Mouse (Mus musculus) stomach, embryonic 15.5 days (tissue): ENCODE measurements at regions not wholly inside any gene's neighbourhood (a gene's known extent, or its start where the extent isn't known, plus 50 kb on each side); places are given as distances from the start of the nearest gene placed in this dataset.

Experiments
- ATAC-seq: fragments of 200-750 bp; cut with Nextera tagmentation; 2 replicates; pipeline ENCODE4 v1.8.0; 2017; ENCODE audit warnings: low read depth, moderate number of reproducible peaks, moderate TSS enrichment; ENCODE audit not compliant: insufficient read depth, low FRiP score
- H3K27ac ChIP-seq: fragments of 300-500 bp; sonication (generic); 2 replicates; pipeline ENCODE4 v1.5.1; 2015; ENCODE audit warnings: mild to moderate bottlenecking, inconsistent platforms
- H3K27me3 ChIP-seq: fragments of 300-500 bp; sonication (generic); replicated peaks from 2 replicates; pipeline ENCODE4 v1.6.1; 2015; ENCODE audit warnings: inconsistent platforms
- H3K36me3 ChIP-seq: fragments of 300-500 bp; sonication (generic); 2 replicates; pipeline ENCODE4 v1.6.1; 2015; ENCODE audit warnings: inconsistent platforms
- H3K4me1 ChIP-seq: fragments of 300-500 bp; sonication (generic); 2 replicates; pipeline ENCODE4 v1.6.1; 2015; ENCODE audit warnings: inconsistent platforms
- H3K4me2 ChIP-seq: fragments of 300-500 bp; sonication (generic); 2 replicates; pipeline ENCODE4 v1.6.1; 2015; ENCODE audit warnings: mild to moderate bottlenecking, inconsistent platforms
- H3K4me3 ChIP-seq: fragments of 300-500 bp; sonication (generic); replicated peaks from 2 replicates; pipeline ENCODE4 v1.5.1; 2015; ENCODE audit warnings: inconsistent platforms
- H3K9ac ChIP-seq: fragments of 300-500 bp; sonication (generic); 2 replicates; pipeline ENCODE4 v1.6.1; 2015; ENCODE audit warnings: inconsistent platforms
- H3K9me3 ChIP-seq: fragments of 300-500 bp; sonication (generic); 2 replicates; pipeline ENCODE4 v1.6.1; 2016; ENCODE audit warnings: inconsistent platforms
- WGBS: fragments of 180-500 bp; shearing (Covaris S2); methylation state at CpG from one replicate; pipeline ENCODE4 v1.1.7; 2015; 5-methylcytosine and 5-hydroxymethylcytosine counted together

DNA sequence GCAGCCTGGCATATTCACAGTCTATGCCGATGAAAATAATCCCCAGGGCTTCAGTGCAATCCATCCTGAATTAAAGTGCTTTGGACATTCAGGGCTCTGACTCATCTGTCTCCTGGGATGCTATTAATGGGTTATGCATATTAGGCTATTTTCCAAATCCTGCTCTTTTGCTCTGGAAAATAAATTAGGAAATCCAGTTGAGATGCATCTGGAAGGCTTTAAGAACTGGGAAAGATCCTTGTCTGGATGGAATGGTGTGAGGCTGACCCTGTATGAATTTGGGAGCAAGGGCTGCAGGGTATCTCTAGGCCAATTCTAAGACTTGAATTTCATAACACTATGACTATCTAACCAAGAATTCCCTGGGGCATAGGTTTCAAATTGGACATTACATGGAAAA, 234.5 kb upstream of the Prkcq start:
- Histone ChIP-seq H3K4me3 (no peak overlapping the region), H3K4me2 (no peak overlapping the region), H3K36me3 (no peaks in the 10 kb centered on the region), H3K4me1 (no peaks in the 10 kb centered on the region), H3K9ac (no peak overlapping the region), H3K9me3 (no peaks in the 10 kb centered on the region), H3K27ac (no peak overlapping the region), H3K27me3 (no peaks in the 10 kb centered on the region)
- ATAC-seq: no peak
- WGBS: 48% methylated on average over 1 of the region's 1 CpGs

DNA sequence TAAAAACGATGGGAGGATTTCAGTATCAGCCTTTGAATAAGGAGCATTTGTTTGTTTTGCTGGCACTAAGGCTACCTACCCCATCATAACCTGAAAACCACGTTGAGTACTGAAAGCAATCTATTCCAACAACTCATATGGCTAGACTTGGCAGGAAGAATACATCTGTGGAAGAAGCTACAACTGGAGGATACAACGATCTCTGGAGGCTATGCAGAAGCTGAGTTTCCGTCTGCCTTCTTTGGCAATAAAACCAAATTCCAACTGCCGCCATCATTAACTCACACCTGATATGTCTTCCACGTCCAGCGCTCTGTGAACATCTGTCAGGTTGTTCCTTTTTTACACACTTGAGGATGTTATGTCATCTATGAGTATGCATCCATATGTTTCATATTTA, 206.7 kb upstream of the Prkcq start:
- no peaks in the 10 kb centered on the region for H3K27me3 ChIP-seq
- no peaks in the 10 kb centered on the region for H3K4me1 ChIP-seq
- H3K27ac ChIP-seq: no peak overlapping the region
- H3K9ac ChIP-seq: no peak overlapping the region
- H3K36me3 ChIP-seq: no peaks in the 10 kb centered on the region
- no peaks in the 10 kb centered on the region for H3K9me3 ChIP-seq
- no peak overlapping the region for H3K4me2 ChIP-seq
- no peak overlapping the region for H3K4me3 ChIP-seq
- ATAC-seq: no peak
- 74% methylated on average over 7 of the region's 7 CpGs for WGBS

DNA sequence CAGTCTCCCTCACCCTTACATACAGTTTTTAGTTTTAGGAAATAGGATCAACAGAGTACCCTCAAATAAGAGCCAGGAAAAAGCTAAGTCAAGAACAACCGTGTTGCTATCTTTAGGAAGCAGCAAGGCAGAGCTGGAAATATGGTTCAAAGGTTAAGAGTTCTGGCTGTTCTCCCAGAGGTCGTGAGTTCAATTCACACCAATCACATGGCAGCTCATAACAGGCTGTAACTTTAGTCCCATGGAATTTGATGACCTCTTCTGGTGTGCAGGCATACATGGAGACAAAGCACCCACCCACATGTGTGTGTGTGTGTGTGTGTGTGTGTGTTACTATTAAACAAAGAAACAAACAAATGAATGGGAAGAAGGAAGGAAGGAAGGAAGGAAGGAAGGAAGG, 205.0 kb upstream of the Prkcq start:
- 54% methylated on average over 2 of the region's 2 CpGs for WGBS
- Histone ChIP-seq H3K4me2 (no peak overlapping the region), H3K9ac (no peak overlapping the region), H3K9me3 (no peaks in the 10 kb centered on the region), H3K4me1 (no peaks in the 10 kb centered on the region), H3K4me3 (no peak overlapping the region), H3K36me3 (no peaks in the 10 kb centered on the region), H3K27ac (no peak overlapping the region), H3K27me3 (no peaks in the 10 kb centered on the region)
- no peak for ATAC-seq

DNA sequence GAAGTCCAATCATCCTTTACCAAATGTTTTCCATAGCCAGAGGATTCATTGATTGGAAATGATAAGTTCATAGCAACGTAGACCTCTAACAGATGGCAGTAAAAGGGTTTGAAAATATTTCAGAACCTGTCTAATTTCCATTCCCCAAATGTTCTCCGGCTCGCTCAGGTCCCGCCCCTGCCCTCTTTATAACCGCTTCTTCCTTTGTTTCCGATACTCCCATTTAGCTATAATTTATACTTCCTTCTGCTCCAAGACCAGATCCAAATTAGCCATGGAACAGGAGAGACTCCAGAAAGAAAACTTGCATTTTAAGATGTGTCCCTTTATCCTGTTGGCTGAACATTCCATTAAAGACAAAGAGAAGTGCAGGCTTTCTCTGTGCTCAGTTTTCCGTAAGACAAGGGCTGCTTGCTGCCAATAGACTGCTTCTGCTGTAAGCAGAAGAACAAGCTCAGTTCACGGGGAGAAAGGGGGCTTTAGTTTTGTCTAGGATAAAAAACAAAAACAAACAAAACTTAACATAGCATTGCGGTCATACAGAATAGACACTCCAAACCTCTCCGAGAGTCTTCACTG, 202.7 kb upstream of the Prkcq start:
- Histone ChIP-seq H3K9ac (no peak overlapping the region), H3K27ac (no peak overlapping the region), H3K9me3 (no peaks in the 10 kb centered on the region), H3K4me3 (no peak overlapping the region), H3K36me3 (no peaks in the 10 kb centered on the region), H3K27me3 (no peaks in the 10 kb centered on the region), H3K4me2 (no peak overlapping the region), H3K4me1 (no peaks in the 10 kb centered on the region)
- 78% methylated on average over 10 of the region's 10 CpGs for WGBS
- no peak for ATAC-seq

DNA sequence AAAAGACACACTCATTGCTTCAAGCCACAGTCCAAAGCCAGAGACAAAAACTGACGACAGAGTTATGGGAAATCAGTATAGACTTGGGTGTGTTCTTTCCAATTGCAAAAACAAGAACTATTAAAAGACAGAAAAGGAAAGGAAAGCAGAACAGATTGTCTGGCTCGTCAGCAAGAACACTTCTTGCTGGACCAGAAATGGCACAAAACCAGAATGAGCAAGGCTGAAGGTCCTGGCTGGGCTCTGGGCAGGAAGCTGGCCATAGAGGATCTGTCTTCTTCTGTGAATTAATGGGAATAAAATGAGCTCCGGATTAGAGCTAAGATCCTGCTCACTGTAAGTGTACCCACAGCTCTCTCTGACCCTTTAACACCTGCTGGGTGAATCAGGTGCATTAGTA, 199.9 kb upstream of the Prkcq start:
- Histone ChIP-seq H3K36me3 (no peaks in the 10 kb centered on the region), H3K4me2 (no peak overlapping the region), H3K9ac (no peak overlapping the region), H3K27me3 (no peaks in the 10 kb centered on the region), H3K9me3 (no peaks in the 10 kb centered on the region), H3K27ac (no peak overlapping the region), H3K4me1 (no peaks in the 10 kb centered on the region), H3K4me3 (no peak overlapping the region)
- 47% methylated on average over 3 of the region's 3 CpGs for WGBS
- ATAC-seq: no peak

DNA sequence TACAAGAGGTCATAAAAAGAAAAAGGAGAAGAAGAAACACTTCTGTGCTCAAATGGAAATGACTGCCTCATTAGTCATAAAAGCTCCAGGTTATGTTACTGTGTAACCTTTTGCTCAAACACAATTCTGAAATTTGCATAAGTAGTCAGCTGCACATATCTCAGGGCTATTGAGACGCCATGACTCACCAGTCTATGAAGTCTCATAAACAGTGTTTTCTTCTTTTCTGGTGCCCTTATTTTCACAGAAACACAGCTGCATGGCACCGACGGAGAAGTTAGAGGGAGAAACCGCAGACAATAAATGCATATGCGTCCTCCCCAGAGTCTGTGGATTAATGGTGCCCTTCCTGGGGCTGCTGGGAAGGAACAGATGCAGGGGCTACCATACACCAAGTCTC, 193.1 kb upstream of the Prkcq start:
- no peaks in the 10 kb centered on the region for H3K4me1 ChIP-seq
- H3K4me3 ChIP-seq: no peak overlapping the region
- no peaks in the 10 kb centered on the region for H3K36me3 ChIP-seq
- no peaks in the 10 kb centered on the region for H3K9me3 ChIP-seq
- 80% methylated on average over 5 of the region's 5 CpGs for WGBS
- H3K4me2 ChIP-seq: no peak overlapping the region
- no peak for ATAC-seq
- no peak overlapping the region for H3K27ac ChIP-seq
- H3K27me3 ChIP-seq: no peaks in the 10 kb centered on the region
- H3K9ac ChIP-seq: no peak overlapping the region

DNA sequence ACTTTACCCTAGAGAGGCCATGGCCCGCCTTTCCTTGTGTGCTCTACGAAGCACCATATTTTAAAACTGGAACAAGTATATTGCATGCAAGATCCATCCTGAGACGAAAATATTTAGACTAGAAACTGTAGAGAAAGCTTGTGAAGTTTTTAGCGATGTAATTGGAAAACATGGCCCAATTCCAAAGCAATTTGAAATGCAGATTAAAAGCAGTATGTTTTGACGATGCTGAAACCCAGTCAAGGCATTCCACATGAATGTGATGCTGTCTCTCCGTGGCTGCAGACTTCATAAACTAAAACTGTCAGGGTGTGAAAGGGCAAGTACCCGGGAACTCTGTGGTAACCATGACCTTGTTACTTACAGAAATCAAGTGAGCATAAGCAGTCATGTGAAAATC, 185.8 kb upstream of the Prkcq start:
- Histone ChIP-seq H3K4me3 (no peak overlapping the region), H3K27me3 (no peaks in the 10 kb centered on the region), H3K27ac (no peak overlapping the region), H3K9me3 (no peaks in the 10 kb centered on the region), H3K4me1 (no peaks in the 10 kb centered on the region), H3K4me2 (no peak overlapping the region), H3K36me3 (no peaks in the 10 kb centered on the region), H3K9ac (no peak overlapping the region)
- WGBS: 51% methylated on average over 7 of the region's 7 CpGs
- ATAC-seq: no peak

DNA sequence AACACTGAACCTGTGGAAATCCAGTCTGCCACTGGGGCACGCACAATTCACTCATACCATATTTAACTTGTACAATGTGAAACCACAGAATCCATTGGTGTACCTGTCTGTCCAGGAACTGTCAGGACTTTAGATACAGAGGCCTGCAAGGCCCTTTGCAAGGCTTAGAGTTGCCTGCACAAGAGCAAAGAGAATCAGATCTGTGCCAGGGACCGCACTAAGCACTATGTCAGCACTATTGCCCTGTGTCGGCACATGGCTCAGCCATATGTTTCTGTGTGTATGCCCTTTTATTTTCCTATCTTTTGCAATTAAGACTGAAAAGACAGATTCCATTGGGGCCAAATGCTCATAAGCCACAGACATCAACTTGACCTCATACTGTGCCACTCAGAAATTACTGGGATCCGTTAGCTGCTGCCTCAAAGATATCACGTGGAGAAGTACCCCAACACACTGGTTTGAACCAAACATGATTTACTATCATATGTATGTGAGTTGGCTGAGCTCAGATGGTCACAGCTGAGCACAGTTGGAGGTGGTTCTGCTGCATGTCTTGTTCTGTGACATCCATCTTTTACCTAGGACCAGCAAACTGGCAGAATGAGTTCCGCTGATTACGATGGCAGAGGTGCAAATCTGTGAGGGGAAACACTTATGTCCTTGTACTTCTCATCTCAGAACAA, 181.7 kb upstream of the Prkcq start:
- ATAC-seq: no peak
- H3K9ac ChIP-seq: no peak overlapping the region
- WGBS: 92% methylated on average over 7 of the region's 7 CpGs

DNA sequence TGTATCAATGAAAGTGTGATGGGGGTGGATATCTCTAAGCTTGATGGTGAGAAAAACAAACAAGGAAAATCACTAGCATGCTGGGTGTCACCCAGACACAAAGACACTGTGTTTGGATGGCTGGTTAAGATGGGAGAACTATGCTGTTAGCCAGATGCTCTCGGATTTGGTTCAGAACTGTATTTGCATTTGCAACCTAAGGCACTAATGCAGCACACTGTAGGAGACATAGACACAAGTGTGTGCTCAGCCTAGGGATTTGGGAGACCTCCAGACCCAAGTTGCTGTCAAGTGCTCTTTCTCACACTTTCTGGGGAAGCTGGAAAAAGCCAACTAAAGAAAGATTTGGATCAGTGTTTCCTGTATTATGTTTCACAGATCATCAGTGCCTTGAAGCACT, 173.1 kb upstream of the Prkcq start:
- H3K27me3 ChIP-seq: no peaks in the 10 kb centered on the region
- H3K9ac ChIP-seq: no peak overlapping the region
- WGBS: 29% methylated on average over 1 of the region's 1 CpGs
- H3K36me3 ChIP-seq: no peaks in the 10 kb centered on the region
- ATAC-seq: no peak
- no peaks in the 10 kb centered on the region for H3K4me1 ChIP-seq
- no peaks in the 10 kb centered on the region for H3K9me3 ChIP-seq
- H3K4me2 ChIP-seq: no peak overlapping the region
- H3K27ac ChIP-seq: no peak overlapping the region
- no peak overlapping the region for H3K4me3 ChIP-seq

More for the DNA sequence above, 181.7 kb upstream of the Prkcq start:
- no peaks in the 10 kb centered on the region for H3K27me3 ChIP-seq
- no peaks in the 10 kb centered on the region for H3K36me3 ChIP-seq
- H3K4me3 ChIP-seq: no peak overlapping the region
- H3K27ac ChIP-seq: no peak overlapping the region
- no peak overlapping the region for H3K4me2 ChIP-seq
- no peaks in the 10 kb centered on the region for H3K4me1 ChIP-seq
- H3K9me3 ChIP-seq: no peaks in the 10 kb centered on the region

DNA sequence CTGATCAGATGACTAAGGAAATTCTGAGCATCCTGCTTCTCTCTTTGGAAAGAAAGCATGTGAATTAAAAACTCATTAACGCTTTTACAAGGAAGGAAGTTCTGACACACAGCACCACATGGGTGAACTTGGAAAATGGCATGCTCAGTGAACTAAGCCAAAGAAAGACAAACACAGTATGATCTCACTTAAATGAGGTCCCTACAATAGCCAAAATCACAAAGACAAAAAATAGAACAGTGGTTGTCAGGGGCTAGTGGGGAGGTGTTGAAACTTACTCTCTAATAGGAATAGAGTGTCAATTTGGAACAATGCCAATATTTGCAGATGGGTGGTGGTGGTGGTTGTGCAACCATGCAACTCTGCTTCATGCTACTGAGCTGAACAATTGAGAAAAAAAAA, 172.7 kb upstream of the Prkcq start:
- Histone ChIP-seq H3K4me1 (no peaks in the 10 kb centered on the region), H3K4me2 (no peak overlapping the region), H3K9me3 (no peaks in the 10 kb centered on the region), H3K4me3 (no peak overlapping the region), H3K9ac (no peak overlapping the region), H3K27ac (no peak overlapping the region), H3K27me3 (no peaks in the 10 kb centered on the region), H3K36me3 (no peaks in the 10 kb centered on the region)
- ATAC-seq: no peak
- WGBS: 67% methylated on average over 1 of the region's 1 CpGs

DNA sequence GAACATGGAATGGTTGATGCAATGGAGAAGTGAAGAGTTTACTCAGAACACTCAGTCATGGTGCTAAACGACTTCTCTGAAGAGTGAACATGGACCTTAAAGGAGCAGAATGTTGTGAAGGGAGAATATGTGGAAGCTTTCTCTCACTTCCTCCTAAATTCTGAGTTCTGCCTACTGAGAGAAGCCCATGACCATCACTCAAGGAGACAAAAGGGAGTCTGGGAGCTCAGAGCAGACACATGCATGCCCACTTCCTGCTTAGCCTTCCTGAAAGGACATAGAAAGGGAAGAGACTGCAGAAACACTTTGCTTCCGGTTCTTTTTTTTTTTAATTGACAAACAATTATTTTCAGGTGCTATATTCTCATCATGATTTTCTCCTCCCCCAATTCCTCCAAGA, 166.1 kb upstream of the Prkcq start:
- H3K9me3 ChIP-seq: no peaks in the 10 kb centered on the region
- 0 out of 2 replicates have a peak, but pooled peaks cover 3% of the 10 kb centered on the region for H3K4me1 ChIP-seq
- ATAC-seq: no peak
- H3K4me3 ChIP-seq: no peak overlapping the region
- no peak overlapping the region for H3K27ac ChIP-seq
- H3K9ac ChIP-seq: no peak overlapping the region
- H3K27me3 ChIP-seq: no peaks in the 10 kb centered on the region
- no peaks in the 10 kb centered on the region for H3K36me3 ChIP-seq
- no peak overlapping the region for H3K4me2 ChIP-seq
- WGBS: 69% methylated on average over 2 of the region's 2 CpGs

DNA sequence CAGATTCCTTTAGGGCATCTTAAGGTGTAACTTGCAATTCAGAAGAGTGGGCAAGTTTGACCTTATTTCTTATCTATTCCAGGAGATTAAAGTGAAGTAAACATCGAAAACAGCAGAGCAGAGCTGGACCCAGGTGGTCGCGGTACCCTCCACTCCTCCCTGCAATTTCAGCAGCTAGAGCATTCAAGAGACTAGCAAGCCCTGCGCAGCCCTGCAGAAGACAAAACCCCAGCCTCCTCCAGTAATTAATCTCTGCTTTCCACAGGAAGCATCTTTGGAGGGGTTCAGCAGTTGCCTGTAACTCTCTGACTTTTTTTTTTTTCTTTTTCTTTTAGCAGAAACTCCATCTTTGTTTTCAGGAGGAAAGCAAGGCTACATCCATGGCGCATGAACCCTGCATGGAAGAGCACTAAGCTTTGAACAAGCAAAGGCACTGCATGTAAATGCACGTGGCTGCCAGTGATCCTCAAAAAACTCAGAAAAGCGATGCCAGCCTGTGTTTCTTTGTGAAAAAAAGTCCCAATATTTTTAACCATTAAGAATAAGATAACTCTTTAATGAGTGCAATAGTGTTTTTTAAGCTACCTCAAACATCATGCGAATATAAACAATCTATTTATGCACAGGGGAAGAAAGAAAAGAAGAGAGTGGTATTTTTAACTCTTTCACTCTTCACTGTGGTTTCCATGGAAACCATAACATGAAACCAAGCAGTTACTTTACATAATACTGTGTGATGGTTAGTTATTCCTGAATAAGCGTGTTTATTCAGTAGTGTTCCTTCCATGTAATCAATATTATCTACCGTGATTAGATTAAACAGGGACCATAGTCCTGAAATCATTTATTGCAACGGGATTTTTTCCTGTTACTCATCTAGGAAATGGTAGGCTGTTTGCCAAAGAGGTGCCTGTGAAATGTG, 160.6 kb upstream of the Prkcq start:
- Histone ChIP-seq H3K27me3 (no peaks in the 10 kb centered on the region), H3K4me2 (no peak overlapping the region), H3K9ac (no peak overlapping the region), H3K9me3 (no peaks in the 10 kb centered on the region), H3K27ac (no peak overlapping the region), H3K4me3 (no peak overlapping the region), H3K4me1 (no peaks in the 10 kb centered on the region), H3K36me3 (no peaks in the 10 kb centered on the region)
- 59% methylated on average over 11 of the region's 11 CpGs for WGBS
- ATAC-seq: no peak
